Mouse (Mus musculus) forebrain, embryonic 10.5 days (tissue): ENCODE results near the gene Mpv17l. TPM values are rescaled to one million over a fixed set of nuclear protein-coding genes. Genes with fewer than 3 reads are reported as not detected.
"Not testable (repeated sequence)": the region's sequence is repeated elsewhere in the genome, so short reads cannot be mapped to it uniquely, and the experiment has no call there.

Experiments used
- DNase-seq: peaks from one replicate; pipeline ENCODE4 v3.0.0-alpha.2; 2017; ENCODE audit warnings: low spot score; ENCODE audit errors: extremely low spot score
- H3K27ac ChIP-seq: fragments of 300-500 bp; sonication (generic); 2 replicates; pipeline ENCODE4 v1.5.1; 2016; ENCODE audit warnings: mild to moderate bottlenecking
- H3K27me3 ChIP-seq: fragments of 300-500 bp; sonication (generic); 2 replicates; pipeline ENCODE4 v1.6.1; 2016; ENCODE audit warnings: mild to moderate bottlenecking; ENCODE audit not compliant: poor library complexity, severe bottlenecking
- H3K36me3 ChIP-seq: fragments of 300-500 bp; sonication (generic); replicated peaks from 2 replicates; pipeline ENCODE4 v1.6.1; 2016; ENCODE audit warnings: mild to moderate bottlenecking, moderate library complexity
- H3K4me1 ChIP-seq: fragments of 300-500 bp; sonication (generic); 2 replicates; pipeline ENCODE4 v1.6.1; 2016
- H3K4me3 ChIP-seq: fragments of 300-500 bp; sonication (generic); 2 replicates; pipeline ENCODE4 v1.5.1; 2016; ENCODE audit warnings: mild to moderate bottlenecking, moderate library complexity
- H3K9me3 ChIP-seq: fragments of 300-500 bp; sonication (generic); 2 replicates; pipeline ENCODE4 v1.6.1; 2016; ENCODE audit warnings: mild to moderate bottlenecking, moderate library complexity
- WGBS: fragments of 180-500 bp; shearing (Covaris S2); methylation state at CpG from one replicate; pipeline ENCODE4 v1.1.7; 2016; 5-methylcytosine and 5-hydroxymethylcytosine counted together
- polyA plus RNA-seq: library from polyadenylated mRNA; unstranded; fragments of >200 nt; fragmentation: Nextera tagmentation; extraction: Ambion mirVana; gene quantifications from 2 replicates; pipeline ENCODE4 v1.2.1, GENCODE M21; 2016

Gene Mpv17l
- polyA plus RNA-seq, 1 experiment from 2014 or later = 3.1 TPM

DNA sequence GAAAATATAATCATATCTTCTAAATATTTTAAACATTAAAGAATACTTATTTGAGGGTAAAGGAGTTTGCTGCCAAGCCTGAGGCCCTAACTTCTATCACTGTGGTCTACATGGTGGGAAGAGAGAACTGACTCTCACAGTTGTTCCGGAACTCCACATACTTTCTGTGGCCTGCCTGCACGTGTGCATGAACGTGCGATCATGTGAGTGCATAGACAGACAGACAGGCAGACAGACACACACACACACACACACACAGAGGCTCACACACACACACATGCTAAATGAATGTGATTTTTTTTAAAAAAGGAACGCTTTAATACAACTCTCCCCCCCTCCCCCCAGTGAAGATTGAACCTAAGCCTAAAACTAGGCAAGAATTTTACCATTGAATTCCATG is 41.8 kb downstream of the Mpv17l start:
- Histone ChIP-seq H3K36me3 (no peaks in the 10 kb centered on the region), H3K27ac (no peak overlapping the region), H3K27me3 (peaks cover 27% of the 10 kb centered on the region), H3K9me3 (no peaks in the 10 kb centered on the region), H3K4me3 (no peak overlapping the region), H3K4me1 (peaks cover 16% of the 10 kb centered on the region)
- WGBS = 92% methylated on average over 5 of the region's 5 CpGs
- no peak for DNase-seq

DNA sequence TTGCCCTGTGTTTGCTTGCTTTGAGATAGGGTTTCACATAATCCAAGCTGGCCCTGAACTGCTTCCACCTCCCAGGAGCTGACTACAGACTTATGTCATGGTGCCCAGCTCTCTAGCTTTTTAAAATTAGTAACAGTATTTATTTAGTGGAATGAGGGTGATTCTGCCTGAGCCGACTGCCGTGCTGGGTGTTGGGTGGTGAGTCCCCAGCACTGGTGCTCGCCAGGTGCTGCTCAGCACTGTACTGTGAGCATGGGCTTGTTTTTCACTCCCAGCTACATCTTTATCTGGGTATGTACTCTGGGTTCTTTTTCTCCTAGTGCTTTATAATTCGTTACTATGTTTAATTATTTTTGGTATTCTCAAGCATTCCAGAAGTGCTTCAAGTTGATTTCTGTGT is 42.2 kb downstream of the Mpv17l start:
- Histone ChIP-seq H3K9me3 (no peaks in the 10 kb centered on the region), H3K27ac (no peak overlapping the region), H3K36me3 (no peaks in the 10 kb centered on the region), H3K4me3 (no peak overlapping the region), H3K4me1 (peaks cover 16% of the 10 kb centered on the region), H3K27me3 (peaks cover 24% of the 10 kb centered on the region)
- 86% methylated on average over 4 of the region's 4 CpGs for WGBS
- no peak for DNase-seq

DNA sequence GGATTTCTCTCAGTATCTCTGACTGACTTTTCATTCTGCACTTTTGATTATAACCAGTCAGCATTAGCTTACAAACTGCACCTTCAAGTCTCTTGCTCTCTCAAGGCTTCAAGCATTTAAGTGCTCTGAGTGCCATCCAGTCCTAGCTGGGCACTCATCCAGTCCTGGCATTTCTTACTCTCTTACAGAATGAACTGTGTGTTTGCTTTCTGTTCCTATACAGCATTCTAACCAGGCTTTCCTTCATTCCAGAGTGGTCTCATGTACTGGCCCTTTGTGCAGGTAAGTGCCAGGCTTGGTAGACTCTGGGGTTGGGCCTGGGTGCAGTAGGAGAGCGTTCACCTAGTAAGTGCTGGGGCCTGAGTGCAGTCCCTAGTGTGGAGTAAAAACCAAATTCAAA is 43.3 kb downstream of the Mpv17l start:
- Histone ChIP-seq H3K9me3 (no peaks in the 10 kb centered on the region), H3K27me3 (peaks cover 14% of the 10 kb centered on the region), H3K27ac (no peak overlapping the region), H3K4me1 (peaks cover 6% of the 10 kb centered on the region), H3K36me3 (no peaks in the 10 kb centered on the region), H3K4me3 (no peak overlapping the region)
- WGBS = 85% methylated on average over 1 of the region's 1 CpGs
- DNase-seq = no peak

DNA sequence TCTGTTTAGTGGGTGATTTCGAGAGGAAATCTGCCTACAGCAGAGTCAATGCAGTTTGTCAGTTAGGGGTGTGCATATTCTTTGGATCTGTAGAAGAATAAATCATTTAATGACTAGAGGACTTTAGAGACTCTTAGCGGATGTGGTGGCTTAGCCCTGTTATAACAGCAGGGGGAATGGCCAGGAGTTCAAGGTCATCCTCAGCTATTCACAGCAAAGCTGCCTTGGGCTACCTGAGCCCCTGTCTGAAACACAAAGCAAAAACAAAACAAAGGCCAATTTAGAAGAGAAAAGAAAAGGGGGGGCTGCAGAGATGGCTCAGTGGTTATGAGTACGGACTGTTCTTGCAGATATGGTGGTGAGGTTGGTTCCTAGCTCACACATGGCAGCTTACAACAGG is 48.3 kb downstream of the Mpv17l start:
- no peak overlapping the region for H3K4me3 ChIP-seq
- 80% methylated on average over 3 of the region's 3 CpGs for WGBS
- DNase-seq = no peak
- no peaks in the 10 kb centered on the region for H3K9me3 ChIP-seq
- H3K4me1 ChIP-seq = no peaks in the 10 kb centered on the region
- H3K27me3 ChIP-seq = no peaks in the 10 kb centered on the region
- no peak overlapping the region for H3K27ac ChIP-seq
- H3K36me3 ChIP-seq = no peaks in the 10 kb centered on the region

DNA sequence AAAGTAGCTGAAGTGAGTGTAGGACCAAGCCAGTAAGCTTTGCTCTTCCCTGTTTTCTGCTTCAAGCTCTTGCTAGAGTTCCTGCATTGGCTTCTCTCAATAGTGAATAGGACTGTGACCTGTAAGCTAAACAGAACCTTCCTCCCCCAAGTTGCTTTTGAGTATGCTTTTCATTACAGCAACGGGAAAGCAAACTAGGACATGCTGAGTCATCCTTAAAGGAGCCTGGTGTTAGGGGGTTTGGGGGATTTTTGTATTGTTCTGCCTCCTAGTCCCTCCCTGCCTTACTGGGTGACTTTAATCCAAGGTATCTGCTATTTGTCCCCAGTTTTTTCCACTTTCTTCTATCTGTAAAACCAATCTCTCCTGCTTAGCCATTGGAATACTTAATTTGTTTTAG is 59.1 kb downstream of the Mpv17l start:
- DNase-seq = no peak
- Histone ChIP-seq H3K4me1 (peaks cover 13% of the 10 kb centered on the region; the same call in 1 of the 2 replicates), H3K36me3 (no peaks in the 10 kb centered on the region), H3K27ac (no peak overlapping the region), H3K4me3 (no peak overlapping the region), H3K9me3 (no peaks in the 10 kb centered on the region), H3K27me3 (no peaks in the 10 kb centered on the region)
- 43% methylated on average over 1 of the region's 1 CpGs for WGBS

DNA sequence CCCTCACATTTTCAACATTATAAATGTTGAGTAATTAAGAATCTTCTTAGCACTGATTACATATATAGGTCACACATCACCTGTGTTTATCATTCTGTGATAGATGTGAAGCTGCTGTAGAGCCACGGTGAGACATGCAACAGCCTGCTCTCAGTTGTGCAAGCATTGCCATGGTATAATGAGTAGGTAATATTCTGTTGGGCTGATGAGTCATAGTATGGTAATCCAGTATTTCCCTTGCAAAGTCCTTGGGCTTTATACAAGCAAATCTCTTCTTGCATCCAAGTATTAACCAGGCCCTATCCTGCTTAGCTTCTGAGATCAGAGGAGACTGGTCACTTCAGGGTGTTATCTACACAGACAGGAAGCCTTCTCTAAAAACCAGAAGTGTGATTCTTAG is 66.1 kb downstream of the Mpv17l start:
- no peak for DNase-seq
- Histone ChIP-seq H3K36me3 (no peaks in the 10 kb centered on the region), H3K4me3 (no peak overlapping the region), H3K9me3 (no peaks in the 10 kb centered on the region), H3K4me1 (0 out of 2 replicates have a peak, but pooled peaks cover 3% of the 10 kb centered on the region), H3K27ac (no peak overlapping the region), H3K27me3 (no peaks in the 10 kb centered on the region)
- WGBS = 98% methylated on average over 1 of the region's 1 CpGs

DNA sequence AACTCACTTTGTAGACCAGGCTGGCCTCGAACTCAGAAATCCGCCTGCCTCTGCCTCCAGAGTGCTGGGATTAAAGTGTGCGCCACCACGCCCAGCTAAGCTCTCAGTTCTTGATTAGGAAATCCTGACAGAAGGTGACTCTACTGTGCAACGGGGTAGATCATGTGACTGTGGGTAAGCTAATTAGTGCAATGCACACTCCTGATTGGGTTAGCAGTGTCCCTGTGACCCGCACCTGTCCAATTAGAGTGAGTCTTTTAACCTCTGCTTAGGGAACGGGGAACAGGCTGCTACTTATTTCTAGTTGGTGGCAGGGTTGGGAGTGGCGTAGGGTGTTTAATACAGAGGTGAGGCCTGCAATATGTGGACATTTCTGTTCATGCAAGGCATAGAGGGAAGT is 69.1 kb downstream of the Mpv17l start:
- WGBS = 90% methylated on average over 8 of the region's 8 CpGs
- no peak for DNase-seq
- Histone ChIP-seq H3K9me3 (no peaks in the 10 kb centered on the region; the same call in 1 of the 2 replicates), H3K4me1 (no peaks in the 10 kb centered on the region), H3K4me3 (no peak overlapping the region), H3K36me3 (no peaks in the 10 kb centered on the region; the same call in 1 of the 2 replicates), H3K27me3 (no peaks in the 10 kb centered on the region), H3K27ac (no peak overlapping the region)

DNA sequence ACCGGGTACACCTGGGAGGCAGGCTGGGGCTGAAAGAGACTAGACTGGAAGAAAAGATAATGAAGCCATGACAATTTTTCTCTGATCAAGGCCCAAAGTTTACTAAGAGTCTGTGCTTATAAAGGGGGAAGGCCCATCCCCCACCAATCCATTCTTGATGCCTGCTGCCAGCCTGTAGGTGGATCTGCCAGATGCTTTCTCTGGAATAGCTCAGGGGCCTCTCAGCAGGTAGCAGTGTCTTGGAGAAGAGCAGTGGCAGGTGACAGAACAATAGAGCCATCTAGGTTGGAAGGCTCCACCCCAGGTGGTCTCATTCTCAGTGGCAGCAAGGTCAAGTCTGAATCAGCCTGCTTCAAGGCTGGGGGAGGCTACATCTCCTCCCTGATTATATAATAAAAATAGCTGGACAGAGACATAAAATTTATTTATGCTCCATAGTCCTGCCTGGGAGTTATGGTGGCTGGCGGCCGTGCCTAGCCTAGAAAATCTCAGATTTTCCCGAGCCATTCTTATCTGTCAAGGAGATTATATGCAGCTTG is 73.5 kb downstream of the Mpv17l start:
- H3K27me3 ChIP-seq, H3K27ac ChIP-seq, H3K36me3 ChIP-seq, H3K9me3 ChIP-seq, H3K4me1 ChIP-seq, H3K4me3 ChIP-seq, DNase-seq: not testable (repeated sequence)
- WGBS = 77% methylated on average over 4 of the region's 4 CpGs

DNA sequence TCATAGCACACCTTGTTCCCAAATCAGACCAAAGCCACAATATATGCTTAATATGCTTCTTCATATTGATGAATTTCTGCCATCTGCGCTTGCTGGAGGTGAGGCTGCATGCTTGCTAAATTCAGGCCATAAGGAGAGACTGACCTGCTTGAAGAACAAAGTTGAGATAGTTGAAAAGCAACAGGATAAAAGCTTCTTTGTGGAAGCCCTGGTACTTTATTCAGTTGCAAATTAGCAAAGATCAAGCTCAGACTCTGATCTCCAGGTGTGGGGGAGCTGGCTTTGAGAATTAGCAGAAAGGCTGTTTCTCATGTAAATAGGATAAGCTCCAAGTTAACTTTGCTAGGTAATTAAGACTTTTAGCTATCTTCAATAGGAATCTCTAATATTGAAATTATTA is 74.1 kb downstream of the Mpv17l start:
- not testable (repeated sequence) for H3K4me1 ChIP-seq, H3K36me3 ChIP-seq, H3K9me3 ChIP-seq, H3K27me3 ChIP-seq, H3K4me3 ChIP-seq, DNase-seq, H3K27ac ChIP-seq
- 50% methylated on average over 1 of the region's 1 CpGs for WGBS

DNA sequence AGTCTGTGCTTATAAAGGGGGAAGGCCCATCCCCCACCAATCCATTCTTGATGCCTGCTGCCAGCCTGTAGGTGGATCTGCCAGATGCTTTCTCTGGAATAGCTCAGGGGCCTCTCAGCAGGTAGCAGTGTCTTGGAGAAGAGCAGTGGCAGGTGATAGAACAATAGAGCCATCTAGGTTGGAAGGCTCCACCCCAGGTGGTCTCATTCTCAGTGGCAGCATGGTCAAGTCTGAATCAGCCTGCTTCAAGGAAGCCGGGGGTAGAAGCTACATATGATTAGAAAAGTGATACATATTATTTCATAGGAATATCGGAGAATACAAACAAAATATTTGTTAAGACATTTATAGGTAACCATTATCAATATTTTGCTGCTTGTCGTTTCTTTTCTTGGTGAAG is 78.8 kb downstream of the Mpv17l start:
- H3K4me3 ChIP-seq, H3K4me1 ChIP-seq, H3K36me3 ChIP-seq, H3K27me3 ChIP-seq, H3K9me3 ChIP-seq, DNase-seq, H3K27ac ChIP-seq: not testable (repeated sequence)
- WGBS = 66% methylated on average over 3 of the region's 3 CpGs

DNA sequence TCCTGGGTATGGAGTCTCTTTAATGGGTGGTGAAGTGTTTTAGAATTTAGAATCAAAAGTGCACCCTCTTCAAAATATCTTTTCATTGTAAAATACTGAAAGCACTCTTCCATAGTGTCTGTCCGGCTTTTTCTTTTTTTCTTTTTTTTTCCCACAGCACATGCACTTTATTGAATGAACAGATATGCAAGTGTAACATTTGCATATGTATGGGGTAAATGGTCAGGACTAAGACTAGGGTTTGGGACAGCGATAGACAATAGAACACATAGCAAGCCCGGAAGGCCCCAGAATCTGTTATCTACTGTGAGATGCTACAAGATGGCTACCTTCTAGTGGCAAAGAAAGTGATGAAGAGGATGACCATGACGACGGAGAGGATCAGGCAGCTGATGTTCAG is 80.2 kb downstream of the Mpv17l start:
- H3K27ac ChIP-seq = no peak overlapping the region
- no peak for DNase-seq
- H3K4me1 ChIP-seq = peaks cover 21% of the 10 kb centered on the region
- H3K27me3 ChIP-seq = no peaks in the 10 kb centered on the region
- peaks cover 6% of the 10 kb centered on the region; the same call in 1 of the 2 replicates for H3K9me3 ChIP-seq
- 89% methylated on average over 5 of the region's 5 CpGs for WGBS
- H3K4me3 ChIP-seq = no peak overlapping the region
- H3K36me3 ChIP-seq = no peaks in the 10 kb centered on the region

DNA sequence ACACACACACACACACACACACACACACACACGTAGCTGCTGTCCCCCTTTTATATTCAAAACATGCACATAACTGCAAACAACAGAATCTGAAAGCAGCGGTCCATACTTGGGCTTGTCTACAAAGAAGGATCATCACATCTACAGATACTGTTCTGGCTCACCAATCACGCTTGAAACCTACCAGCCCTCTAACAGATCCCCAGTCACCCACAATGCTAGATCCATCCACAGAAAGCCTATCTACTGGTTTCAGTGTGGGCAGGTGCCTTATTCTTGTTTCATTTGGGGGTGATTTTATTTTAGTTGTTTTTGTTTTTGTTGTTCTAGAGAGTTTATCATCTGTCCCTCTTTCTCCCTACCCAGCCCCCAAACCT is 83.2 kb downstream of the Mpv17l start:
- Histone ChIP-seq H3K4me1 (peaks cover 21% of the 10 kb centered on the region), H3K27ac (peak overlapping the region; percentile 89), H3K36me3 (no peaks in the 10 kb centered on the region), H3K4me3 (peak overlapping the region; percentile 67), H3K9me3 (no peaks in the 10 kb centered on the region), H3K27me3 (no peaks in the 10 kb centered on the region)
- 53% methylated on average over 3 of the region's 3 CpGs for WGBS
- no peak for DNase-seq

DNA sequence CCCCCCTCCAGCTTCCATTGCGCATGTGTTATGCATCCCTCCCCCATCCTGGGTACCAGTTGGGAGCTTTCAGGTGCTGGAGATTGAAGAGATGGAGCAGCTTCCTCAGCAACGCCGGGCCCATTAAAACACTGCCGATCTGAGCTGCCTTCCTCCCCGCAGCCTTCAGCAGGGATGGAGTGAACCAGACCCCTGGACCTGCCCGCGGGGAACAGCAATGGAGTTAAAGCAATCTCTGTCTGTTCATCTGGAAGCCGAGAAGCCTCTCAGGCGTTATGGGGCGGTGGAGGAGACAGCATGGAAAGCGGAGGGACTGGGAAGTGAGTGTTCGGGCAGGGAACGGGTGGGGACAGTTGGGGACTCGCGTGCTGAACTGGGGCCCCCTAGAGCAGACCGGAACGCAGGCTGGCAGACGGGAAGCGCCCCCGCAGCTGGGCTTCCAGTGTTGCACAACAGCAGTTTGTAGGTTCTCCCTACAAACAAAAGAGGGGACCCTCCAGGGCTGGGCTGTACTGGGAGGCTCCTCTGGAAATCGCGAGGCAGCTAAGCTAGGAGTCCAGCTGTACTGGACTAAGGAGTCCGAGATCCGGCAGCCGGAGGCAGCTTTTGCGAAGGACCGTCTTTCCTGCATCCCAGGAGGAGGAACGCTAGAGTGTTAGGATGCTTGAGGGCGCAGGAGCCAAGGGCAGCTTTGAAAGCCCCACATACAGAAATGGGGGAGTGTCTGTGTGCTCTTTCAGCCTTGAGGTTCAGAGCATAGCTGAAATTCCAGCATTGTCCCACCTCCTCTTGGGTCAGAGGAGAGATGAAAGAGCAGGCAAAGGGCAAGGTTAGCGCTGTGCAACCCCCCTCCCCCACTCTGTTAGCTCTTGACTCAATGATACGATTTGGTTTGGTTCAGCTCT is 83.9 kb downstream of the Mpv17l start, which contains the start of the genes 2900011O08Rik and Ifitm7:
2900011O08Rik (plus strand) TSS at position 31 of the 905 bp plus-strand sequence.
Ifitm7 (minus strand) TSS at position 315 of the 905 bp plus-strand sequence.
- Histone ChIP-seq H3K4me3 (peak within 1 kb of the TSS; percentile 67), H3K27ac (peak within 1 kb of the TSS; percentile 89), H3K4me1 (peaks cover 21% of the 10 kb centered on the region), H3K27me3 (no peaks in the 10 kb centered on the region), H3K9me3 (no peaks in the 10 kb centered on the region), H3K36me3 (no peaks in the 10 kb centered on the region)
- under 1% methylated on average over 31 of the region's 31 CpGs for whole genome bisulfite sequencing
- DNase-seq = peak; percentile 55
